Mouse (Mus musculus) activated CD4-positive, CD25-positive, alpha-beta regulatory T cell, adult 9 weeks (primary cell): ENCODE results near the gene Gm15155. TPM values are rescaled to one million over a fixed set of nuclear protein-coding genes. Genes with fewer than 3 reads are reported as not detected.

Source experiments
- polyA plus RNA-seq: library from polyadenylated mRNA; unstranded; fragments of 100-300 nt; shearing (Covaris generic); gene quantifications from one replicate; pipeline ENCODE4 v1.2.1, GENCODE M21; 2017

Gene Gm15155
- not detected for polyA plus RNA-seq

DNA sequence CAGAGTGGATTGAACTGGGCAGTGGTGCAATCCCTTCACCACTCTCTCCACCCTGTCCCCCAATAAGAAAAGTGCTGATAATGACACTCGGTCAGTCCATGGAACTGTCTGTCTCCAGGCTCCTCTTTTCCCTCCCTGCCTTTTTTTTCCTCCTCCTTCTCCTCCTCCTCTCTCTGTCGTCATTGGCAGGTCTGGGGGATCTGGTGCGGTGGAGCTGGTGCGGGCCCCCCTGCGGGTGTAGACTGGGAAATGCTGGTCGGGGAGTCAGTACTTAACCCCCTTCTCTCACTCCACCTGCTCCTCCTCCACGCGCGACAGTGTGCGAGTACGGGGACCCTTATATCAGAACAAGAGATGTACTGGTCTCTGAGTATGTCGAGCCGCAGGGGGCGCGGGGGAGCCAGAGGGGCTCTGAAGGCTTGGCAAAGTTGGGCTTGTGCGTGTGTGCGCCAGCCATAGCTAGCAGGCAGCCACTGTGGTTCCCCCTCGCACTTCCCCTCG, at the start of gene Gm15155:
Gm15155 (plus strand) TSS at position 401 of the 501 bp plus-strand sequence.

DNA sequence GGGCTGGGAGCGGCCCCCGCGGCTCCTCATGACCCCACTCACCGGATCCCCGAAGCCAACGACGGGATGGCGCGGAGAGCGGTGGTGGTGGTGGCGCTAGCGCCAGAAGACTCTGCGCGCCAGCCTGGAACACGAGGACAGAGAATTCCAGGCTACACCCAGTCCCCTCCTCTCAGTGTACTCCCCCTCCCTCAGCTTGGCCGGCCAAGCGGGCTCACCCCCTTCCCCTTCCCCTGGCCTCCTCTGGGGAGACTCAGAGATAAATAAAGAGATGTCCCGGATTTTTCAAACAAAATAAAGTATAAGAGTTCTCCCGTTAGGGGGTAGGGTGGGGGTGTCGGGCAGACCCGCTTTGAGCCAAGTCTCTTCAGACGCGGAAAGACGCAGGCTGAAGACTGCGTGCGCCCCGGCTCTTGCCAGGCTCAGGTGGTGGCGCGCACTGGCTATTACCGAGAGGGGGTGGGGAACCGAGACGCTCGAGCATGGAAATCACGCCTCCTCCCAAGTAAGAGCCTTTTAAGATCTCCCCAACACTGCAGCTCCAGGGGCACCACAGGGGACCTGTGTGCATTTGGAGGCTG, 750 bp upstream of the Gm15155 start, which contains the start of gene Ptchd1:
Ptchd1 (minus strand) TSS at position 114 of the 581 bp plus-strand sequence.

Other genes with a start within 250 kb of the Gm15155 start
- not detected for gene Ptchd1, start 927 bp upstream of the Gm15155 start, polyA plus RNA-seq